Mouse (Mus musculus) brain, embryonic 14.5 days (tissue): ENCODE measurements at regions not wholly inside any gene's neighbourhood (a gene's known extent, or its start where the extent isn't known, plus 50 kb on each side); places are given as distances from the start of the nearest gene placed in this dataset.

Source experiments
- DNase-seq: peaks from one replicate; pipeline ENCODE4 v3.0.0-alpha.2; 2011; ENCODE audit warnings: low read depth
- CTCF ChIP-seq: fragments of 200-500 bp; IDR thresholded peaks from 2 replicates; pipeline ENCODE4 v1.5.1; 2012; ENCODE audit warnings: inconsistent platforms, mild to moderate bottlenecking, moderate library complexity, borderline replicate concordance; ENCODE audit not compliant: insufficient read depth, insufficient read length; ENCODE audit errors: extremely low read depth
- POLR2A ChIP-seq: fragments of 200-500 bp; IDR thresholded peaks from 2 replicates; pipeline ENCODE4 v1.6.1; 2012; ENCODE audit warnings: mild to moderate bottlenecking, inconsistent platforms, borderline replicate concordance; ENCODE audit not compliant: poor library complexity, insufficient read depth, insufficient read length, severe bottlenecking; ENCODE audit errors: extremely low read depth

DNA sequence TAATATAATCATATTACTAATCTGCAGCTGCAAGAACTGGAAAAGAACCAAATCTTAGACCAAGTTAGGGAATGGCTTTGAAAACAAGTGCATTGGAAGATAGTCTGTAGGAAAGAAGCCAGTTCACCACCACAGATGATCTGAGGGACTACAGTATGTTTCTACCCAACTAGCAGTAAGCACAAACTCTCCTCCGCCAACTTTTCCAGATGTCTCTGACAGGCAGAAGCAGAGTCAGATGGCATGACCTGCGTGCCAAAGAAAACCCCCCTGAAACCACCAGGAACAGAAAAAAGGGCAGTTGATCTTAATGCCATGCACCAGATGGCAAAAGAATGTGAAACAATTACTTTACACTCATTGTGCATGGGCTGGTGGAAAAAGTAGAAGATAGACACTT, 319.1 kb upstream of the Adgrl3 start:
- TF ChIP-seq CTCF = no peak
- TF ChIP-seq POLR2A = no peak
- DNase-seq = peak; percentile 38

GRCm38 (mm10) chr5:80704732-80705131, 315.2 kb upstream of the Adgrl3 start:
- TF ChIP-seq CTCF (no peak), POLR2A (no peak)
- DNase-seq = no peak

DNA sequence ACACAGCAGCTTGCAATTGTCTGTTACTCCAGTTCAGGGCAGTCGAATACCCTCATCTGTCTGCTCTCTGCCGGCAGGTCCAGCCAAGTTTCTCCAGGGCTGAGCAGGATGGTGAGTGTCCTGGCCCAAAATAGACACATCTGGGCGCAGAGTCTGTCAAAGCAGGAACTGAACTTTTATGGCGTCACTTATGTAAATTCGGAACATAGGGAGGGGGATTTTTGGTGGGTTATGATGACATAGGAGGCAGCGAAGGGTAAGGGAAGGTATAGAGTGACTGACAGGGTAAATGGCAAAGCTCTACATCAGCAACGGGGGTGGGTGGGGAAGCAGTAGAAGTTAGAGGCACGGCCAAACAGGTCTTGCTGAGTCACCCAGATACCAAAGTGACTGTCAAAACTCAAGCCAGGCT, 313.3 kb upstream of the Adgrl3 start:
- TF ChIP-seq POLR2A = no peak
- no peak for TF ChIP-seq CTCF
- no peak for DNase-seq
